Mouse (Mus musculus) embryonic facial prominence, embryonic 11.5 days (tissue): ENCODE results near the gene Cyp2s1. TPM values are rescaled to one million over a fixed set of nuclear protein-coding genes. Genes with fewer than 3 reads are reported as not detected.

ENCODE experiments used
- ATAC-seq: fragments of 200-750 bp; cut with Nextera tagmentation; replicated peaks from 2 replicates; pipeline ENCODE4 v1.8.0; 2017; ENCODE audit warnings: low read depth; ENCODE audit not compliant: insufficient number of reproducible peaks, low FRiP score, low TSS enrichment
- DNase-seq: peaks from one replicate; pipeline ENCODE4 v3.0.0-alpha.2; 2015; ENCODE audit warnings: low spot score
- H3K27ac ChIP-seq: fragments of 300-500 bp; sonication (generic); replicated peaks from 2 replicates; pipeline ENCODE4 v1.5.1; 2014; ENCODE audit warnings: mild to moderate bottlenecking, low read depth, low read length, control low read depth
- H3K27me3 ChIP-seq: fragments of 300-500 bp; sonication (generic); 2 replicates; pipeline ENCODE4 v1.6.1; 2014; ENCODE audit warnings: mild to moderate bottlenecking, low read length, moderate library complexity, mixed read lengths; ENCODE audit not compliant: control insufficient read depth, insufficient read depth
- H3K36me3 ChIP-seq: fragments of 300-500 bp; sonication (generic); replicated peaks from 2 replicates; pipeline ENCODE4 v1.6.1; 2014; ENCODE audit warnings: low read depth, mild to moderate bottlenecking, low read length, moderate library complexity, mixed read lengths; ENCODE audit not compliant: control insufficient read depth, insufficient read depth
- H3K4me1 ChIP-seq: fragments of 300-500 bp; sonication (generic); 2 replicates; pipeline ENCODE4 v1.6.1; 2014; ENCODE audit warnings: low read length, mixed read lengths; ENCODE audit not compliant: control insufficient read depth, insufficient read depth
- H3K4me2 ChIP-seq: fragments of 300-500 bp; sonication (generic); 2 replicates; pipeline ENCODE4 v1.6.1; 2014; ENCODE audit warnings: low read depth, mild to moderate bottlenecking, control low read depth, low read length, moderate library complexity
- H3K4me3 ChIP-seq: fragments of 300-500 bp; sonication (generic); 2 replicates; pipeline ENCODE4 v1.5.1; 2014; ENCODE audit warnings: low read depth, low read length, control low read depth
- H3K9ac ChIP-seq: fragments of 300-500 bp; sonication (generic); replicated peaks from 2 replicates; pipeline ENCODE4 v1.6.1; 2014; ENCODE audit warnings: mild to moderate bottlenecking, control low read depth, low read length
- H3K9me3 ChIP-seq: fragments of 300-500 bp; sonication (generic); replicated peaks from 2 replicates; pipeline ENCODE4 v1.6.1; 2016; ENCODE audit warnings: mild to moderate bottlenecking, low read length, inconsistent platforms, mixed read lengths; ENCODE audit not compliant: control insufficient read depth
- WGBS: fragments of 180-500 bp; shearing (Covaris S2); extraction: QIAGEN DNeasy Blood & Tissue Kit; methylation state at CpG from one replicate; pipeline ENCODE4 v1.1.7; 2014; 5-methylcytosine and 5-hydroxymethylcytosine counted together
- polyA plus RNA-seq: library from polyadenylated mRNA; unstranded; fragments of >200 nt; fragmentation: Nextera tagmentation; extraction: Ambion mirVana; gene quantifications from 2 replicates; pipeline ENCODE4 v1.2.1, GENCODE M21; 2014

Gene Cyp2s1
- polyA plus RNA-seq, 1 experiment from 2014 or later = 3.4 TPM

DNA sequence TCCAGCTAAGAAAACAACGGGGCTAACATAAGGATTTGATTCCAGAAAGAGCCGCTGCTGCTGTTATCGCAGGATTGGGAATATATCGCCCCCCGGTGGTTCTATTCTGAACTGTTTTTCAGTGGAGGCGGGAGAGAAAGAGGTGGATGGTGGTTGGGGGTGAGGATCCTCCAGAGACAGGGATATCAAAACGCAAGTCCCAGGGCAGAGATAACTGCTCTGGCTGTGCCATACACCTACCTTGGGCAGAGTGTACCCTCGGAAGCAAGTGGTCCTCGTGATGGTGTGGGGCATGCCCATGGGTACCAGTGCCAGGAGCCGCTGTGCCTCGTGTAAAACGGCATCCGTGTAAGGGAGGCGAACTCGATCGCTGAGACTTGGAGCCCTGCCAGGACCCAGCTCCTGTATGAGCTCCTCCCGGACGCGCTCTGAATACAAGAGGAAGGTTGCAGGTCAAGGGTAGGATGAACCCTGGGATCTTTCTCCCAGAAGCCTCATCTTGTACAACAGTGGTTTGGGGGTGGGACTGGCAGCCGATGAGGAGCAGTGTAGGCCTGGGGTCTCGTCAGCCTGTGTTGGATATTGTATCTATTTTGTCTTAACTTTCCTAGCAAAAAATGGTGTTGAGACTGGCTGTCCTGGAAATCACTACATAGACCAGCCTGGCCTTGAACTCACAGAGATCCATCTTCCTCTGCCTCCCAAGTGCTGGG is 10.9 kb downstream of the Cyp2s1 start:
- peak; percentile 92 for DNase-seq
- no peak; the same call in 1 of the 2 replicates for ATAC-seq
- WGBS = 27% methylated on average over 21 of the region's 21 CpGs
- Histone ChIP-seq H3K4me1 (0 out of 2 replicates have a peak, but pooled peaks cover 2% of the 10 kb centered on the region), H3K36me3 (no peaks in the 10 kb centered on the region), H3K27ac (no peak overlapping the region), H3K9ac (peak overlapping the region; percentile 5; the same call in 1 of the 2 replicates), H3K9me3 (no peaks in the 10 kb centered on the region), H3K27me3 (no peaks in the 10 kb centered on the region), H3K4me2 (peak overlapping the region; percentile 6; the same call in 1 of the 2 replicates), H3K4me3 (no peak overlapping the region)

DNA sequence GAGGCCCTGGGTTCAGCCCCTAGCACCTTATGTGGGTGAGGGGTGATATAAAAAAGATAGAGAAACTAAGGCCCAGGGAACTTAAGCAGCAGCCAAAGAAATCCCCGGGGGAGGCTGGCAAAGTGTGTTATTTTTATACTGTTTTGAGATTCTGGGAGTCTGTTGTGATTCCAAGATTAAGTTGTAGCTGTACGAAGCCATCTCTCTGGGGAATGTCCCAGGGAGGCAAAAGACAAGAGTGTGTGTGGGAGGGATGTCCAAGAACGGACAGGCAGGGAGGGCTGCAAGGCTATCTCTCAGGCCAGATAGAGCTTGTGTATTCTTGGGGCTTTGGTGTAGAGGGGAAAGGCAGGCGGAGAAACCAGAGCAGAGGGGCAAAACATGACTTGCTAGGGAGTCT is 11.9 kb downstream of the Cyp2s1 start:
- H3K36me3 ChIP-seq = no peaks in the 10 kb centered on the region
- no peaks in the 10 kb centered on the region for H3K27me3 ChIP-seq
- H3K27ac ChIP-seq = no peak overlapping the region
- WGBS = 81% methylated on average over 4 of the region's 4 CpGs
- no peak overlapping the region for H3K4me3 ChIP-seq
- 0 out of 2 replicates have a peak, but pooled peaks cover 2% of the 10 kb centered on the region for H3K4me1 ChIP-seq
- H3K4me2 ChIP-seq = no peak overlapping the region
- no peaks in the 10 kb centered on the region for H3K9me3 ChIP-seq
- DNase-seq (no peak), ATAC-seq (no peak)
- H3K9ac ChIP-seq = no peak overlapping the region

DNA sequence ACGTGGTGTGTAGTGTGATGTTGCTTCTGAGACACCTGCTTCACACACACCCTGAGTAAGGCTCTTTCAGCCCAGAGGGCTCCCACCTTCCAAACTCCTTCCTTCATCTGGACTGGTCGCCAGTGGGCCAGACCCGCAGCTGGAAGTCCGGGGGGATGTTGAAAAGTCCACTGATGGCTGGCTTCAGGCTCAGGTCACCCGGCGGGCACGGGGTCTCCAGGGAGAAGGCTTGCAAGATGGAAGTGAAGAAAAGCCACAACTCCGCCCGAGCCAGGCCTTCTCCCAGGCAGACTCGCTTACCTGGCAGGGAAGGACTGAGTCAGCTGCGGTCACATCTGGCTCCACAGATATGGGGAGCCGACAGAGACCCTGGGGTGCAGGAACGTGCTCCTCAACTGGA is 13.3 kb downstream of the Cyp2s1 start:
- H3K36me3 ChIP-seq = no peaks in the 10 kb centered on the region

DNA sequence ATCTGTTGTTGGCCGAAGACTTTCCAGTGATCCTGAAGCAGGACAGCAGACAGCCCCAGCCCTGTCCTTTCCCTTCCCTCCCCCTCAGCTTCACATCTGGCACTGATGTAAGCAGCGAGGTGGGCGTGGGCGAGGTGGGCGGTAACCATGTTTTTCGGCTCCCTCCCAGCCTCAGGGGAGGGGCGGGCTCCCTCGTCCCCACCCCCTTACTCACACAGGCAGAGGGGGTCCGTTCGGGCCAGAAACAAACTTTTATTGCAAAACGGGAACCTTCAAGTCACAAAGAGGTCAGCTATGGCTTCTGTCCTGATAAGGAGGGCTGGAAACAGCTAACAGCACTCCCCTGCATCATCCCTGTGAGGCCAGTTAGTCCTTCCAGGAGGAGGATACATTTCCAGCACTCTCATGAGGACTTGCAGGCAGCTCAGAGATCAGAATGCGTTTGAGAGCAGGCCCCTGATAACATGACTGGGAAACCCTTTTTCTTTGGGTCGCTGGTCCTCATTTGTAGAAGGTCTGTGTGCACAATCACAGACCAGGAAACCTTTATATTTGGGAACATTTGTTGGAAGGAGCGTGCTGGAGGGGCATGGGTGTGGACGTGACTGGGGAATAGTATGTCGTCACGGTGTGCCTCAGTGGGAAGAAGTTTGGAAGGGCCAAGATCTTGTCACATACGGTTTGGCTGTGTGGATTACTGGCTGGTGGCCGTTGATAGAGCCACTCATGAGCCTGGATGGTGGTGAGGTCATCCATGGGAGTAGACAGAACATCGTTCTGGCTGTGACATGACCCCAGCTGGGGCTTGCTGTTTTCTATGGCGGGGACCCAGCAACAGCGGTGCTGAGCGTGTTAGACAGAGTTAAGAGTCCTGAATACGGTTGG is 14.2 kb downstream of the Cyp2s1 start:
- ATAC-seq (peak; percentile 53), DNase-seq (peak; percentile 86)
- Histone ChIP-seq H3K9me3 (no peaks in the 10 kb centered on the region; the same call in 1 of the 2 replicates), H3K4me2 (peak overlapping the region; percentile 29; the same call in 1 of the 2 replicates), H3K4me1 (0 out of 2 replicates have a peak, but pooled peaks cover 2% of the 10 kb centered on the region), H3K4me3 (peak overlapping the region; percentile 13), H3K27ac (peak overlapping the region; percentile 11; the same call in 1 of the 2 replicates), H3K27me3 (no peaks in the 10 kb centered on the region), H3K9ac (peak overlapping the region; percentile 29; the same call in 1 of the 2 replicates), H3K36me3 (no peaks in the 10 kb centered on the region)
- WGBS = 27% methylated on average over 24 of the region's 24 CpGs

More for the DNA sequence above, 13.3 kb downstream of the Cyp2s1 start:
- H3K4me2 ChIP-seq = no peak overlapping the region
- no peak overlapping the region for H3K4me3 ChIP-seq
- no peaks in the 10 kb centered on the region for H3K27me3 ChIP-seq
- no peak overlapping the region for H3K27ac ChIP-seq
- 77% methylated on average over 13 of the region's 13 CpGs for WGBS
- H3K4me1 ChIP-seq = 0 out of 2 replicates have a peak, but pooled peaks cover 2% of the 10 kb centered on the region
- no peak overlapping the region for H3K9ac ChIP-seq
- H3K9me3 ChIP-seq = no peaks in the 10 kb centered on the region; the same call in 1 of the 2 replicates
- no peak for DNase-seq
- ATAC-seq = no peak

DNA sequence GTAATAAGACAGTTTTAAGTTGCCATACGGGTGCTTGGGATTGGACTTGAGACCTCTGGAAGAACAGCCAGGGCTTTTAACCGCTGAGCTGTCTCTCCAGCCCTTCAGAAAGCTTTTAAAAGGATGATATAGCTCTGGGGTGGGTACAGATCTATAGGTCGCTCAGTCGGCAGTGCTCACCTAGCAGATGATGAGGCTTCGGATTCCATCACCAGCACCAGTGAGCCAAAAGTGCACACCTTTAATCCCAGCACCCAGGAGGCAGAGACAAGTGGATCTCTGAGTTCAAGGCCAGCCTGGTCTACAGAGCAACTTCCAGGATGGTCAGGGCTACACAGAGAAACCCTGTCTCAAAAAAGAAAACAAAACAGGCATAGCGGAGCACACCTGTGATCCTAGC is 15.7 kb downstream of the Cyp2s1 start:
- H3K4me2 ChIP-seq = no peak overlapping the region
- 0 out of 2 replicates have a peak, but pooled peaks cover 2% of the 10 kb centered on the region for H3K4me1 ChIP-seq
- H3K4me3 ChIP-seq = no peak overlapping the region
- ATAC-seq = no peak
- 90% methylated on average over 6 of the region's 6 CpGs for WGBS
- H3K9me3 ChIP-seq = no peaks in the 10 kb centered on the region; the same call in 1 of the 2 replicates
- no peaks in the 10 kb centered on the region for H3K36me3 ChIP-seq
- no peaks in the 10 kb centered on the region for H3K27me3 ChIP-seq
- no peak for DNase-seq
- H3K9ac ChIP-seq = no peak overlapping the region
- no peak overlapping the region for H3K27ac ChIP-seq

DNA sequence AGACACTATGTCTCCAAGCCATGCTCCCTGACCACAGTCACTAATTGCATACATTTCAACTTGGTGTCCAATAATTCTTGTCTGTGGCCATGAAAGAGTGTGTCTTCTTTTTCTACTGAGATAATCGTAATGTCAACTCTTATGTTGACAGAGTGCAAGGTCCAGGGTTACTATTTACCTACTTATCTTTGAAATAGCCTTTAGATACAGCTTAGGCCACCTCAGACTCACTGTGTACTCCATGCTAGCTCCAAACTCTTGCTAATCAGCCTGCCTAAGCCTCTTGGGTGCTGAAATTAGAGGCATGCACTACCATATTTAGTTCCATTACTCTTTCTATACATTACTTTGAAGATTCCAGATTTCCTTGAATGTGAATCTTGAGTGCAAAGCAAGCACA is 17.3 kb downstream of the Cyp2s1 start:
- H3K36me3 ChIP-seq = no peaks in the 10 kb centered on the region
- no peaks in the 10 kb centered on the region; the same call in 1 of the 2 replicates for H3K9me3 ChIP-seq
- H3K27me3 ChIP-seq = no peaks in the 10 kb centered on the region
- DNase-seq (no peak), ATAC-seq (no peak)
- H3K4me3 ChIP-seq = no peak overlapping the region
- H3K9ac ChIP-seq = no peak overlapping the region
- 94% methylated on average over 1 of the region's 1 CpGs for WGBS
- H3K4me2 ChIP-seq = no peak overlapping the region
- no peaks in the 10 kb centered on the region for H3K4me1 ChIP-seq
- no peak overlapping the region for H3K27ac ChIP-seq

DNA sequence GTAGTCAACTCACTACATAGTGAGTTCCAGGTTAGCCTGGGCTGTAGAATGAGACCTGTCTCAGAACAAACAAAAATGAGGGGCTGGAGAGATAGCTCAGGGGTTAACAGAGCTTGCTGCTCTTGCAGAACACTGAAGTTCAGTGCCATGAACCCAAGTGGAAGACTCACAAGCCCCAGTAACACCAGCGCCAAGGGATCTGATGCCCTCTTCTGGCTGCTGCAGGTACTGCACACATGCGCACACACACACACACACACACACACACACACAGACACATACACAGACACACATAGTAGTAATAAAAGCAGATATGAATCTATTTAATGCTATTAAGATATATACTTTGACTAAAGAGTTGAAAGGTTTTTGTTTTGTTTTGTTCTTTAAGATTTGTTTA is 18.2 kb downstream of the Cyp2s1 start:
- no peak for DNase-seq
- no peak overlapping the region for H3K4me3 ChIP-seq

More for the DNA sequence above, 18.2 kb downstream of the Cyp2s1 start:
- no peak for ATAC-seq
- Histone ChIP-seq H3K9ac (no peak overlapping the region), H3K4me2 (no peak overlapping the region), H3K9me3 (no peaks in the 10 kb centered on the region; the same call in 1 of the 2 replicates), H3K27me3 (no peaks in the 10 kb centered on the region), H3K4me1 (no peaks in the 10 kb centered on the region), H3K36me3 (no peaks in the 10 kb centered on the region), H3K27ac (no peak overlapping the region)
- 87% methylated on average over 2 of the region's 2 CpGs for WGBS
